Mouse (Mus musculus) embryo, embryonic 11 days (tissue): ENCODE measurements around the gene Dbr1.
"Not testable (repeated sequence)": the region's sequence is repeated elsewhere in the genome, so short reads cannot be mapped to it uniquely, and the experiment has no call there.

ENCODE experiments used
- DNase-seq: peaks from one replicate; pipeline ENCODE4 v3.0.0-alpha.2; 2015

Dbr1 gene

DNA sequence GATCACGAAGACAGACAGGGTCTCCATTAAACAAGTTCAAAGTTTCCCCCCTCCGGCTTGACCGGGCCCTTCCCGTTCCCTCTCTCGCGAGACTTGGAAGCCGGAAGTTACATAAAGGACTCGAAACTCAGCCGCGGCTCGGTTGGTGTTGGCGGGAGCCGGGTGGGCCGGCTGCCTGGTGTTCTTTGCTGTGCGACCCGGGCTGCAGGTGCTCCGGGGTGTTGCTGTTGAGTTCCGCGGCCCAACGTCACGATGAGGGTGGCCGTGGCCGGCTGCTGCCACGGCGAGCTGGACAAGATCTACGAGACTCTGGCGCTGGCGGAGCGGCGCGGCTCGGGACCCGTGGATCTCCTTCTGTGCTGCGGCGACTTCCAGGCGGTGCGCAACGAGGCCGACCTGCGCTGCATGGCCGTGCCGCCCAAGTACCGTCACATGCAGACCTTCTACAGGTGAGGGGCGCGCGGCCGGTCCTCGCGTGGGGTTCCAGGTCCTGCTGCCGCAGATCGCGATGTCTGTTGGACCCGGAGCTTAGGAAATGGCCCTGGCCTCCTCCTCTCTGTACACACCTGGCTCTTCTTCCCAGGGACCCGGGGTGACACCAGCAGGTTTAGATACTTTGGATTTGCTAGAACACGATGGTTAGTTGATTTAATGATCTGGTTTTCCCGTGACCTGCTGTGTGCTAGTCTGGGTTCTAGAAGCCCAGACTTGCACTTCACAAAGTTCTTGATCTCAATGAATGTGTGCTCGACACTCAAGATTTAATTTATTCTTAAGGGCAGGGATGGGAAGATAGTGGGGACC, at the start of gene Dbr1:
Dbr1 (plus strand) TSS at position 123 of the 804 bp plus-strand sequence.
- DNase-seq = peak; percentile 97

DNA sequence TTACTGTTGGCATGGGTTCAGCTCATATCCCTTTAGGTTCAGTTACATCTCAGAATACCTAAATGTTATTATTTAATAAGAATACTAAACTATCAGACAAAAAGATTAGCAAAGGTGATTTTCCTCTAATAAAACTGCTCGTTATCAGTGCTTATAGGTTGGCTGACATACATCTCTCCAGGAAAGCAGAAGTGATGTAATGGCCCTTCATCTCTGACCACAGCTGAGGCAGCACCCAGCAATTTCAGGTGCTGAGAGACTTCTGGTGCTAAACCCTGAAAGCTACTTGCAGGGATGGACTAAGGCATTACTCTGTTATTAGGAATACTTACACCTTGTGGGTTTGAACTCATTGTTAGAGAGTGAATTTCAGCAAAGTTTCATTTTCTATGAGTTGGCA, 43.7 kb upstream of the Dbr1 start:
- DNase-seq = no peak

DNA sequence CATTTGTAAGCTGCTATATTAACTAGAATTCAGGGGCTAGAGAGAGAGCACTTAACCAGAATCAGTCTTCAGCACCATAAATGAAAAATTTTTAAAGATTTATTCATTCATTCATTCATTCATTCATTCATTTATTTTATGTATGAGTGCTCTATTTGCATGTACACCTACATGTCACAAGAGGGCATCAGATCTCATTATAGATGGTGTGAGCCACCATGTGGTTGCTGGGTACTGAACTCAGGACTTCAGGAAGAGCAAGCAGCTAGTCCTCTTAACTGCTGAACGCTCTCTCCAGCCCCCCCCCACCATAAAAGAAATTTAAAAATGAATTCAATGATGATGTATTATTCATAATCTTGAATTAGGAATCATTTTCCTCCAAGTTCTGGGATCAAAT, 29.3 kb upstream of the Dbr1 start:
- no peak for DNase-seq

DNA sequence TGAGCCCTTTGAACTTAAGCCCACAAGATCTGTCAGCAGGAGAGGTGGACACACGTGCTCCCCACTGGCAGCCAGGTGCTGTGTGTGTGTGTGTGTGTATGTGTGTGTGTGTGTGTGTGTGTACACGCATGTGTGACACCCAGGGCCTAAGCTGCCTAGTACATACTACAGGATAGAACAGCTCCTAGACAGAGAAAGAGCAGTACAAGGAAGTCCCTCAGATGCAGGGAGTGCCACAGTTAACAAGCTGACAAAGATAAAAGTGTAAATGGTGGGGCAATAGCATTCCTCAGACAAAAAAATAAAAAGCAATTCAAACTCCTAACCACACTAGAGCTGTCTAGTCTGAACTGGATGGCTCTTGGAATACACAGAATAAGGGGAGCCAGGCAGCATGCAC, 23.5 kb upstream of the Dbr1 start:
- DNase-seq = no peak

DNA sequence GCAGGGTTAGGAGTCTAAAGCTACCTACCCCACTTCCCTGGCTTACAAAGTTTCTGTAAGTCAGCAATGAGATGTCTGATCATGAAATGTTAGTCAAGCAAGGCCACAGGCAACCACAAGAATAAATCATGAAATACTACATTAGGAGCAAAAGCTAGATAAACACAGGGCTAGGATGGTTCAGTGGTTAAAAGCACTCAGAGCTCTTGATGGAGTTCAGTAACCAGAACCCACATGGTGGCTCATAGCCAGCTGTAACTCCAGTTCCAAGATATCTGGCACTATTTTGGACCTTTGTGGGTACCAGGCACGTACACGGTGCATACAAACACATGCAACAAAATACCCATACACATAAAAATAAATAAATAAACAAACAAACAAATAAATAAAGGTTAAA, 22.6 kb upstream of the Dbr1 start:
- DNase-seq = no peak

DNA sequence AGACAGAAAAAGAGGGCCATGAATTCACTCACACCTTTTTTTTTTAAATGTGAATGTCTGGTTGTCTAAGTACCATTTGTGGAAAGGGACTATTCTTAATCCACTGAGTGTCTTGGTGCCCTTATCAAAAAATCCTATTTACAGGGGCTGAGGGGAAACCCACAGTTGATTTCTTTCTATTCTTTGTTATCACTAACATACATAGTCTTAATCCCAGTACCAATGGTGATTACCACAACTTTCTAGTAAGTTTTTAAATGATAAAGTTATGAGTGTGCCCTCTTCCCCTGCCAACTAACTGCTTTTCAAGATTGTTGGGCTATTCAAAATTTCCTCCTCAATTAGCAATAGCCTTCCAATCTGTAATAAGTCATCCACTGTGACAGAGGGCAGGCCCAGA, 21.5 kb upstream of the Dbr1 start:
- DNase-seq = no peak

DNA sequence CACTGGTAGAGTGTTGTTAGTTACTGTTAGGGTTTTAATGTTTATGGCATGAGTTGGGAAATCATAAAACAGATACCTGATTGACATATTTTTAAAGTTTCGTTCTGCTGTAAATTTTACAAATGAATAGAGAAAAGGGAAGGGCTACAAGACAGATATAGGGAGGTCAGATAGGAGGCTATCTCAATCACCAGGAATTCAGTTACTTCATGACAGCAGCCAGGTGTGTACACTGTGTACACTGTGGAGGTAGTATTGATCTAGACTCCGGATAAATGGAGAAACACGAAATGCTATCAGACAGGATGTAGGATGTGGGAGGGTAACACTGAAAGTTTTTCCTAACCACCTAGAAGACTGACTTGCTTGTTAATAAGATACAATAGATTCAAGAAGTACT, 20.3 kb upstream of the Dbr1 start:
- DNase-seq = no peak

DNA sequence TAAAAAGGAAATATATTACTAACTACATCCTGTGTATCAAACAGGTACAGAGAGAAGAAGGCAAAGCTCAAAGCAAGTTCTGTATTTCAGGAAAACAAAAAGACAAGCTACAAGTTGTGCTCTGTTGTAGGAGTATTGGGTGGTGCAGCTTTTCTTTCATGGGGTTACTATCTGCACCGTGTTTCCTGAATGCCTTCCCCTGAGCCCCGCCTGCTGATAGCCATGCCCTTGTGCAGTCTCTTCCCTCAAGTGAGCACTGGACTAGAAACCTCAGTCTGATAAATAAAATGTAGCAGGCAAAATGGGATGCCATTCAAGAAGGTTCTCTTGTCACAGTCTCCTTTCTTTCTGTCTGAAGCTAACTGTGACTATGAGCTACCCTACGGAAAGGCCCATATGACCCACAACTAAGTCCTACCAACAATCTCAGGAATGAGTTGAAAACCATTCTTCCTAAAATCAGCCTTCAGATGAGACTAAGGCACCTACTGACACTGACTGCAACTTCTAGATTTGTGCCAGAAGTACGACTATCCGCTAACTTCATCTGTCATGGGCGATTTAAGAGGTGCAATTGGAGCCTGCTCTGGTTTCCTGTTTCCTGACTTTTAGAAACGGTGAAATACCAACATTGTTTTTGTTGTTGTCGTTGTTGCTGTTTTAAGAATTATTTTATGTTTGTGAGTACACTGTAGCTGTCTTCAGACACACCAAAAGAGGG, 17.9 kb upstream of the Dbr1 start:
- no peak for DNase-seq

DNA sequence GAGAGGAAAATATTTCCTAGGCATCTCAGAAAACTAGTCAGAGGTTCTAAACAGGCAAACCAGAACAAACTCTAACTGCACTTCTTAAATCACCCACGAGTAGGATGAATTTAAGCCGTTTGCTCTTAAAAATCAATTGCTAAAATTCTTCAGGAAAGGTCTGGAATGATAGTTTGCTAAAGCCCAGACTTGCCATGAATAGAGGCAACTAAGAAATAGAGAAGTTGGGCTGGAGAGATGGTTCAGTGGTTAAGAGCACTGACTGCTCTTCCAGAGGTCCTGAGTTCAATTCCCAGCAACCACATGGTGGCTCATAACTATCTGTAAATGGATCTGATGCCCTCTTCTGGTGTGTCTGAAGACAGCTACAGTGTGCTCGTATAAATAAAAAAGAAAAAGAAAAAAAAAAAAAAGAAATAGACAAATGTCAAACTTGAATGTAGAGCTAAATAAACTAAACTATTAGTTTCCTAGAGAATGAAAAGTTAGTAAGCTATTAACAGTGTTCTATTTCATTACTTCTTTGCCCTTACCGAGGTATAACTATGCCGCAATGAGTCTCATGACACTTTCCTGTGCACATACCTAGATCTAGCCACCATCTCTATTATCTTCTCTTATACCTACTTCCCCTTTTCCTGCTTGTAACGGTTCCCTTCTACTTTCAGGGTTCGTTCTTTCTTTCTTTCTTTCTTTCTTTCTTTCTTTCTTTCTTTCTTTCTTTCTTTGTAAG, 16.6 kb upstream of the Dbr1 start:
- DNase-seq = no peak

DNA sequence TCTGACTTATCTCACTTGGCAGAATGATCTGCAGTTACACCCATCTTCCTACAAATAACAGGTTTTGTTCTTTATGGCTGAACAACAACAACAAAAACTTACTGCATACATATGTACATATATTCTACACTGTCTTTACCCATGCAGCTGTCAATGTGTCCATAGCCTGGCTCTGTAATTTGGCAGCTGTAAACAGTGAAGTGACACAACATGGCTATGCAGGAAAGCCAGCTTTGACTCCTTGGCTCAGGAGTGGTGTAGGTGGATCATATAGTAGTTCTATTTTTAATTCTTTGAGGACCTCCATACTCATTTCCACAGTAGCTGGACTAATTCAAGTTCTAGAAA, 16.1 kb upstream of the Dbr1 start:
- no peak for DNase-seq

DNA sequence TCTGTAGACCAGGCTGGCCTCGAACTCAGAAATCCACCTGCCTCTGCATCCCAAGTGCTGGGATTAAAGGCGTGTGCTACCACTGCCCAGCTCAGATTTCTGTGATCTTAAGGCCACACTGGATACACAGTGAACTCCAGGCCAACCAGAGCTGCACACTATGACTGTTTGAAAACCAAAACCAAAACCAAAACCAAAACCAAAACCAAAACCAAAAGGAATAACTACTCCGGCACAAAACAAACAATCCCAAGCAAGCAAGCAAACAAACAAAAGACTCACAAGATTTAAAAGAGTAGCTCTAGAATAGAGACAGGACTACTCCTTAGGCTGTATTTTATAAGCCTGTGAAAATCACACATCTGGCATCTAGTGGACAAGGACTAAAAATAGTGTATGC, 15.2 kb upstream of the Dbr1 start:
- no peak for DNase-seq

DNA sequence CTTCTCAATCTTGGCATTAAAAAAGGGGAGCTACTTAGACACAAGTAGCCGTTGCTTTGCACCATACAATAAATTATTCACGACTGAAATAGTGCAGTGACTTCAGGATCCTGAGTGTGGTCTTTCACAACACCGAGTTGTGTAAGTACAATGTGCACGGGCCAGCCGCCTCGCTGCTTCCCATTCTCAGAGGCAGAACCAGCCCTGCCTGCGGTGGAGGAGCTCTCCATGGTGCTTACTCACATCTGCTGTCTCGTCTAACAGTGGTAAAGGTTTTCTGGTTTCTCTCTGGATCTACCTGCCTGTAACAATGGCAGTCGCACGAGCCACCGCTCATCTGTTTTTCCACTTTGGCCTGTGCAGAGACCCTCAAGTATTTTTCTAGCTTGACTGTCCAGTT, 11.9 kb upstream of the Dbr1 start:
- peak; percentile 66 for DNase-seq

DNA sequence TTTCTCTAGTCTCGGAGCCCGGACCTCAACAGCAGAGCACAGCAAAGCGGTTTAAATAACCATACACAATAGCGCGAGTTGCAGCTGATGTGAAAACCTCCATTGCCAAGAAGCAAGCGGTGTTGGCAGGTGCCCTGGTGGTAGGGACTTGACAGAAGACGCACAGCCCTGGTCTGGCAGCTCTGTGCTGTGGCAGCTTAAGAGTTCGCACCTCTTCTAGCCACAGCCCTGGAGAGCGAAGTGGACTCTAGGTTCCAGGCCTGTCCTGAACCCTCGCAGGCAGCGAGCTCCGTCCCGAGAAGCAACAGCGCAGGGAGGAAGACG, 7.6 kb upstream of the Dbr1 start:
- no peak for DNase-seq

DNA sequence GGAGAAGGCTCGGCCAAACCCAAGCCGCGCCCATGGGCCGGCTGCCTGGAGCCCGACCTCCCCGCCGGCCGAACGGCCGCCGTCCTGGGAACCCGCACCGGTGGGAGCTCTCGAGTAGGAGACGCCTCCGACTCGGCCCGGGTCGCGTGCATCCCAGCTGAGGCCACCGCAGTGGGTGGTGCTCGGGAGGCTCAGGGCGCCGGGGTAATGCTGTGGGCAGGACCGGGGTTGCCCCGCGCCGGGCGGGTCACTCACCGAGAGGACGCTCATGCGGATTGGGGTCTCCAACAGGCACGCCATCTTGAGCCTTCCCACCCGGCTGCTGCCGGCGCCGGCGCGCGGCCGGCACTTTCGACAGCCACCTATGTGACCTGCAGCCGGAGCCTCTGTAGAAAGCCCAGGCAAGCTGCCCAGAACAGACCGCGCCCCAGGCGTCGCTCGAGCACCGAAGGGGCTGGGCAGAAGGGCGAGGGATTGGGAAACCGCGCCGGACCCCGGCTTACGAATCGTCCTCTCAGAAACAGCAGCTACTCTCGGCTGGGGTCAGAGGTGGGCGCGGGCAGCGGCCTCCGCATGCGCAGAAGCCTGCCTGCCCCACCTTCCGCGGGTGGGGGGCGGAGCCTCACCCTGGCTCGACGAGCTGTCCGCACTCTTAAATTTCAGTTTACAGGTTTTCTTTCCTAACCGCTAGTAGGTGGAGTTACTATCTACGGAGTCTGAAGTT, 7.1 kb upstream of the Dbr1 start, which contains the start of gene Armc8:
Armc8 (minus strand) TSS at position 553 of the 724 bp plus-strand sequence.
- peak; percentile 93 for DNase-seq

DNA sequence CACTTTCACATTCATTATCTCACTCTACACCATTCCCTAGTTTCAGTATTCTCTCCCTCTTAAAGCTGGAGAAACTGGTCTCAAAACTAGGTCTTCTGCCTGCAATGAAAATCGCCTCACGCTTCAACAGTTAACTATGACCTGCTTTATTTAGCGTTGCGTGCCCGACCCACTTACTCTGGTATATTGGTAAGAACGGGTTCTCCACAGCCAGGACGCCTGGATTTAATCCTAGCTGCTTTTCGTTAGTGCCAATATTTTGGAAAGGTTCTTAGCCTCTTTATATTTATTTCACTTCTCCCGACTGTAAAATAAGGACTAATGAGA, 6.6 kb upstream of the Dbr1 start:
- no peak for DNase-seq

DNA sequence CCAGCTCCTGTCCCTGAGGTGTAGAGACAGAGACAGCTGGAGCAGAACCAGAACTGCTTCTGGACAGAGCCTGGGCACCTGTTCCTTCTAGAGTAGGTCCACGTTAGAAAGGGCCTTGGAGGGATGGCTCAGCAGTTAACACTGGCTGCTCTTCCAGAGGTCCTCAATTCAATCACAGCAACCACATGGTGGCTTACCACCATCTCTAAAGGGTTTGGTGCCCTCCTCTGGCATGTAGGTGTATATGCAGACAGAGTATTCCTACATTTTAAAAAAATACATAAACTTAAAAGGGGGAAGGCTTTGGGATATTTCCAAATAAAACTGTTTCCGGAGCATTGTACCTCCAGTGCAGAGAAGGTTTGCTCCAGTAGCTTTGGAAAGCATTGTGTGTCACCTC, 5.1 kb downstream of the Dbr1 start:
- peak; percentile 71 for DNase-seq

DNA sequence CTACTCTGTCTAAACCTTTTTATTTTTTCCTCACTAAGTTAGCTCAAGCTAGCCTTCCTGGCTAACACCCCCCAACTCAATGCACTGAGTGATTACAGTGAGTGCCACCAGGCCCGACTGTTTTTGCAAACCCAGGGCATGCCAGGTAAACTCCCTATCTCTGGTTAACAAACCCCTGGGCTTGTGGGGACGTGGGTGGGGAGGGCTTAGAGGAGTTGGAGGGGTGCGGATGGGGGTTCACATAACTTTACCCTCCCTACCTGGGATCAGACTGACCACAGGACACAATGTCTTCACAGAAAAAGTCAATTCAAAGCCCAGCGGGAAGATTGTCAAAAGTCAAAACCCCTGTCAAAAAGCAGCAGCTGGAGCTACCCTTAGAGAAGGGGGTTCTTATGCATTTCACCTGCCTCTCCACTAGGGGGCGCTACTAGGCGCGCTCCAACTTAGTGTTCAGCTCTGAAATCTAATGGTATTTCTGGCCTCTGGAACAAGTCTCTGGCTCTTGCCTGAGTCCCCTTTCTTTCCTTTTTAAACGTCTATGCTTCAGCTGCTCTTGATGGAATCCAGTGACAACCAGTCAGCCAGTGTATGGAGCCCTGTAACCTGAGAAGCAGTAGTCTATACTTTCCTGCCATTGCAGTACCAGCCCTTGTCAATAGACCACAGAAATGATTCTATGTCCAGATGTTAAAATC, 12.1 kb downstream of the Dbr1 start:
- peak; percentile 69 for DNase-seq

DNA sequence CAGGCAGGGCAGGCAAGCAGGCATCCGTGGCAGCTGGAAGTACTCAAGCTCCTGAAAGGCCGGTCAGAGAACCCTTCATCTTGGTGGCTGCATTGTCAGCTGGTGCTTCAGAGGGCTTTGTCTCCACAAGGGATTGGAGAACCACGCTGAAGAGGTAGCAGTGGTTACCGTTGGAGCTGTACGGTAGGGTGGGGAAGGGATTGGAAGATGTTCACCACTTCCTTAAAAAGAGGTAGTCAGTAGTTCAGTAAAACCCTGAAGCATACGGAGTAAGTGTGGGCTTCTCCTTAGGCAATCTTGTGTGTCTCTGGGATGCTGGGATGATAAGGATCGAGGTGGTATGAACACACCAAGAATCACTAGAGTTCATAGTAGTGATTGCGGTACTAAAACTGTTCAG, 15.5 kb downstream of the Dbr1 start:
- DNase-seq = no peak

DNA sequence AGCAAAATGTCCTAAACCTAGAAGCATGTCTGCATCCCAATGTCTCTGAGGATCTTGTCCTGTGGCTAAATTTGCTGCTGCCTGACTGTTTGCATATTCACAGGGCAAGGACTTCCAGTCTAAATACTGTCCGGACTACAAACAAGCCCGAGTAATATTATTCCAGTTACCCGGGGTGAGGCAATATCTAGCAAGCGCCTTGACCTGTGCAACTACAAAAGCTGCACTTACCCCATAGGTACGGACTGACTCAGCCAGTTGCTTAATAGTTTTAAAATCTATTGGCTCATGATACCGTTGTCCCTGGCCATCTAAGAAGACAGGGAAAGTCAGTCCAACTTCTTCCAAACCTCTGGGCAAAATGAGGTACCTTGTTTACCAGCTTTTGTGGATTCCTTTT, 23.5 kb downstream of the Dbr1 start:
- not testable (repeated sequence) for DNase-seq

DNA sequence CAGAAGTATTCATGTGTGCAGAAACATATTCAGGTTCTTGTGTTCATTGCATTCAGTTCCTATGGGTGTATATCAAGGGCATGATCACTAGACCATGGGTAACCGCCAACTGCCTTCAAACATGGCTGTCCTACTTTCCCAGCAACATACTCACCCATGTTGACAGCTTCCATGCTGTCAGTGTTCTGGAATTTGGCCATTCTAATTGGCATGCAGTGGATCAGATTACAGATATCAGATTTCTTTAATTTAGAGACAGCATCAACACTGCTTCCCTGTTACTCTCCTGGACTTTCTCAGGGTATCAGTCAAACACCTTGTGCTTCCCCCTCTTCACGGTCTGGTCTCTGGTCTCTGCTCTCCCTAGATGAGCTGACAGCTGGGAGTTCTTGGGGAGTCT, 28.0 kb downstream of the Dbr1 start:
- no peak for DNase-seq

DNA sequence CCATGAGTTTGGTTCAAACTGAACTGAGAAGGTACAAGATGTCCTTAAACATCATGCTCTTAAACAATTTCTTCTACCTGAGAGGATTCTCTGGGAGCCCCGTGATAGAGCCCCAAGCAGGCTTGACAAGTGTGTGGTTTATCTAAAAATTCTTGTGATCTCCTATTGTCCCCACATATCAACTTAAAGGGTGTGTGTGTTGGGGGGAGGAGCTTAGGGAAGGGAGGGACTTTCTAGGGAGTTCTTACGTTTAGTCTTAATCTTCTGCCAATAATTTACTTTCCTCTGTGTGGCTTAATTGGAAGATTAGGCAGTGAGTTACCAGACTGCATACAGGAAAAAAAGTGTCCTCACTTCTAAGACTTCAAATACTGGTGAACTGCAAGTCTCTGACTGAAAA, 36.6 kb downstream of the Dbr1 start, which contains the start of gene A4gnt:
A4gnt (plus strand) TSS at position 301 of the 400 bp plus-strand sequence.
- no peak for DNase-seq

DNA sequence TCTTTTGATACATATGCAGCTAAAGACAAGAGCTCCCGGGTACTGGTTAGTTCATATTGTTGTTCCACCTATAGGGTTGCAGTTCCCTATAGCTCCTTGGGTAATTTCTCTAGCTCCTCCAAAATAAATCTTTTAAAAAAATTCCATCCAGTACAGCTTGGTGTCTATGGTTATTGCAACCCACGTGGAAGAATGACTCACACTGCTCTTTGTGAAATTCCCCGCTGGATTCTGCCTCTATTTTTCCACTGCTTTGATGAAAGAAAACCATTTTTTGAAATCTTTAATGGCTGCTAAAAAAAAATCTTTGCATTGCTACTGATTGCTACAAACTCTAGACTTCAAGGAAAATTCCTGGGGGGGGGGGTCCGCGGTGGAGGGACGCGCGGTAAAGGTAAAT, 44.1 kb downstream of the Dbr1 start:
- no peak for DNase-seq

DNA sequence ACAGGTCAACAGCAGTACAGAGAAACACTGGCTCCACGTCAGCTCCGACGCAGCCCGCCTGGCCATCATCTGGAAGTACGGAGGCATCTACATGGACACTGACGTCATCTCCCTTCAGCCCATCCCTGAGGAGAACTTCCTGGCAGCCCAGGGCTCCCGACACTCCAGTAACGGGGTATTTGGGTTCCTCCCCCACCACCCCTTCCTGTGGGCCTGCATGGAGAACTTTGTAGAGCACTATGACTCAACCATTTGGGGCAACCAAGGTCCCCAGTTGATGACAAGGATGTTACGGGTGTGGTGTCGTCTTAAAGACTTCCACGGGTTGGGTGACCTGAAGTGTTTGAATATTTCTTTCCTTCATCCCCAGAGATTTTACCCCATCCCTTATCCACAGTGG, 44.6 kb downstream of the Dbr1 start:
- no peak for DNase-seq
